Mouse (Mus musculus): ENCODE measurements around the gene Tmcc2.

GRCm38 (mm10) chr1:132336921-132337320 is 54.2 kb downstream of the Tmcc2 start:
- TF ChIP-seq CTCF (IDR thresholded peaks at IDR 0.05; ENCODE audit: low read depth) = no peak
- no peak for TF ChIP-seq EP300 (IDR thresholded peaks at IDR 0.05; ENCODE audit: low read depth)
